Mouse (Mus musculus): ENCODE measurements around the gene Tnxb. TPM values are rescaled to one million over a fixed set of nuclear protein-coding genes. Genes with fewer than 3 reads are reported as not detected.

The Tnxb gene
- total RNA-seq, 2 experiments from 2014 or later, result 40.6 to 47.3 TPM

DNA sequence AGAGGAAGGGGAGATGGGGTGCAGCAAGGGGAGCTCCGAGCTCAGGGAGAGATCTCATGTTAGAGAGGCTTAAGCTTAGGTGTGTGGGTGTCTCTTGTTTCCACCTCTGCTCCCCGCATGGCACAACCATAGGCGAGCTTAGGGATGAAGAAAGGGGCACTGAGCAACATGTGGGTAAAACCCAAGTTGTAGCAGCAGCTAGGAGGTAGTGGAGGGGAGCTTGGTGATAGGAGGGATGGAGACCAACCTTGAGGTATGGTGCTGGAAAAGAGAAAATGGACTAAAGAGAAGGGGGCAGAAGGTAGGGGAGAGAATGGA, 10.5 kb upstream of the Tnxb start:
- DNase-seq, result no peak

DNA sequence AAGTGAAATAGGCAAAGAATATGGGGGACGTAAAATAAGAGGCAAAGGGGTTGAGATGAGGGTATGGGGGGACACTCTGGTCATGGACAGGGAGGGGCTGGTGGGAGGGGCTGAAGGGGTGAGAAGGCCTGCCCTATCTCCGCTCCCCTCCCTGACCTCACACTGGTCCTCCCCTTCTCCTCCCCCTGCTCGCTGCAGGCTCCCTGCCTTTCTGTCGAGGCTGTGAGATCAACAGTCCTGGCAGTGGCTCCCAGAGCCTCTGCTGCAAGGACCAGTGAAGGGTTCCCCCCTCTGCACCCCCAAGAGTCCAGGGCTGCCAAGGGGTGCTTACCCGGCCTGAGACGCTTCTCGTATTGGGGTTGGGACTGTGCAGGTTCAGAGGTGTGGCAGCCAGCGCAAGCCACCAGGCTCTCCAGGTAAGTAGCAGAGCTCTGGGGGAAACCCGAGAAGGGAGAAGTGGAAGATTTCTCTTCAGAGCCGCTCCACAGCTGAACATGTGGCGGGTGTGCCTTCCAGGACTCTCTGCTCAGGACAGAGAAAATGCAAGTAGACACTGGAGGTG, 10.0 kb upstream of the Tnxb start:
- DNase-seq, result no peak

DNA sequence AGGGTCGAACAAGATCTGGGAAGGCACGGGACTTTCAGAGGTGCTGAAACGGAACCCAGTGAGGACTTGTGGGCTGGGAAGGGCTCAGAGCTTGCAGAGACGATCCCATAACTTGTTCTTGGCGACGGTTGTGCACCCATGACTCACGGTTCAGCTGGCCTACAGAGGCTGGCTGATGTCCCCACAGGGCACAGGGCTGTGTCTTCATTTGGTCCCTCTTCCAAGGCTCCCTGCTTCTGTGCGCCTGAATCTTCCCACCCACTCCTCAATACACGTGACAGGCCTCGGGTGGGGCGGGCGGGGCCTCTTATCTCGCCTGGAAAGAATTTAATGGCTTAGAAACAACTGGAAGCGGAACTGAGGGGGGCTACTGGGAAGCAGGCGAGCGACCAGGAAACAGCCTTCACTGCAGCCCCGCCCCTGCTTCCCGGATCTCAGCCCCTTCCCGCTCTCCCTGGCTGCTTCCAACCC, 9.2 kb upstream of the Tnxb start:
- peak; percentile 57 for DNase-seq

DNA sequence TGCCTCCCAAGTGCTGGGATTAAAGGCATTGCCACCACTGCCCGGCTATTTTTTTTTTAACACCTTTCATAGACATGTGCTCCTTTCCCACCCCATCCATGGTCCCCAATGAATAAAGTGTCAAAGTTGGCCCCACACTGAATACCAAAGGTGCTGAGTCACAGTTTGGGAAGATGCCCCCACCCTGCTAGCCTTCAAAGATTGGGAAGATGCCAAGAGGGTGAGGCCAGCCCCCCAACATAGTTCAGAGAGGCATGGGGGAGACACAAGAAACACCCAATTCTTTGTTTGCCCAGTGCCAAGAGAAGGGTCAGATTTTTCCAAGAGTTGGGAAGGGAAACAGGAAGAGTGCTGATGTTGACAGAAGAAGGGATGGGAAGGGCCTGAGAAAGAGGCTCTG, 7.9 kb upstream of the Tnxb start:
- no peak for DNase-seq

DNA sequence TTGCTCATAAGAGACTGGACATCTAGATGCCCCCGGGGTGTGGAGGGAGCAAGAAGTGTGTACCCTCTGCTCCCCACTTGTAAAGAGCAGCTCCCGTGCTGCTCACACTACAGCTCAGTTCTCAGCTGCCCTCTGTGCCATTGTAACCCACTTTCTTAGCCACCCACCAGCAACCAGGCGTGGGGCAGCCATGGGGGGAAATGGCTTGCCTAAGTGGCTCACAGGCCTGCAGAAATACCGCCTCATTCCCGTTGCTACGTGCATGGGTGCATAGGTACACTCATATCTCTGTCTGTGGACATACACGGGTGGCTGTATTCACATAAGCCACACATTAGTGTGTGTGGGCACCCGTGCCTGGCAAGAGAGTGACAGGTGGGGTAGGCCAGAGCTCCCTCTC, 7.4 kb upstream of the Tnxb start:
- no peak for DNase-seq

DNA sequence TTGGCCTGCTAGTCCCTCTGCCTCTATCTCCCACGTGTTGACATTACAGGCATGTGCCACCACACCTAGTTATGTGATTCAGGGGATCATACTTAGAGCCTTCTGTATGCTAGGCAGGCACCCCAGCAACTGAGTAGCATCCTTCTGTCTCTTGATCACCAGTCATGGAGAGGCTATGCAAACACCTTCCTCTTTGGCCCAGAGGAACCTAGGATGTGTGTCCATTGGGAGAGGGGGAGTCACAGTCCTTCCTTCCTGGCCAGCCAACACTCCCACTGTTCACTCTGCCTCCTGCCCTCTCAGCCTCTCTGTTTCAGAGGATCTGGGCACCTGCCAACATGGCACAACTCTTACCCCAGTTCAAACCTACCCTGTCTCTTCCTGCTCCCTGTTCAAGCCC, 6.8 kb upstream of the Tnxb start:
- no peak for DNase-seq

DNA sequence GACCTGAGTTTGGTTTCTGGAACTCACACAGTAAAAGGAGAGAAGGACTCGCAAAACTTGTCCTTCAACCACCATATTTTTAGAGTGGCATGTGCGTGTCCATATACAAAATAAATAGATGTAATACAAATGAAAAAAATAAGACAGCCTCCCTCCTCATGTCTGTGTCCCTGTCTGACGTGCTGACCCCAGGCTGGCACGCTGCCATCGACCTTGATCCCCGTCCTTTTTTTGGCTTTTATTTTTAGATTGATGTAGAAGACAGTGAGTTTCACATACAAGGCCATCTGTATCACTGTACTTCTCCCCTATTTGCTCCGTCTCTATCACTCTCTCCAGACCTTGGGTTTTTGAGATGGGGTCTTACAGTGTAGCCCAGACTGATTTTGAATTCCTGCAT, 5.9 kb upstream of the Tnxb start:
- DNase-seq, result peak; percentile 52

DNA sequence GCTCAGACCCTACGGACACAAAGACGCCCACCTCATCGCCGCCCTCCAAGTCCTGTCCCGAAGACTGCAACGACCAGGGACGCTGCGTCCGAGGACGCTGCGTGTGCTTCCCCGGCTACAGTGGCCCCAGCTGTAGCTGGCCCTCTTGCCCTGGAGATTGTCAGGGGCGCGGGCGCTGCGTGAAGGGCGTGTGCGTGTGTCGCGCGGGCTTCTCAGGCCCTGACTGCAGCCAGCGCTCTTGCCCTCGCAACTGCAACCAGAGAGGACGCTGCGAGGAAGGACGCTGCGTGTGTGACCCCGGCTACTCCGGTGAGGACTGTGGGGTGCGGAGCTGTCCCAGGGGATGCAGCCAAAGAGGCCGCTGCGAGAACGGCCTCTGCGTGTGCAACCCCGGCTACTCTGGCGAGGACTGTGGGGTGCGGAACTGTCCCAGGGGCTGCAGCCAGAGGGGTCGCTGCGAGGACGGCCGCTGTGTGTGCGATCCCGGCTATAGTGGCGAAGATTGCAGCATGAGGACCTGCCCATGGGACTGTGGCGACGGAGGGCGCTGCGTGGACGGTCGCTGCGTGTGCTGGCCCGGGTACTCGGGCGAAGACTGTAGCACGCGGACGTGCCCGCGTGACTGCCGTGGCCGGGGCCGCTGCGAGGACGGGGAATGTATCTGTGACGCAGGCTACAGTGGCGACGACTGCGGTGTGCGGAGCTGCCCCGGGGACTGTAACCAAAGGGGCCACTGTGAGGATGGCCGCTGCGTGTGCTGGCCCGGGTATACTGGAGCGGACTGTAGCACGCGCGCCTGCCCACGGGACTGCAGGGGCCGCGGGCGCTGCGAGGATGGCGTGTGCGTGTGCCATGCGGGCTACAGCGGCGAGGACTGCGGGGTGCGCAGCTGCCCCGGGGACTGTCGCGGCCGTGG, 1.1 kb downstream of the Tnxb start:
- no peak for DNase-seq

DNA sequence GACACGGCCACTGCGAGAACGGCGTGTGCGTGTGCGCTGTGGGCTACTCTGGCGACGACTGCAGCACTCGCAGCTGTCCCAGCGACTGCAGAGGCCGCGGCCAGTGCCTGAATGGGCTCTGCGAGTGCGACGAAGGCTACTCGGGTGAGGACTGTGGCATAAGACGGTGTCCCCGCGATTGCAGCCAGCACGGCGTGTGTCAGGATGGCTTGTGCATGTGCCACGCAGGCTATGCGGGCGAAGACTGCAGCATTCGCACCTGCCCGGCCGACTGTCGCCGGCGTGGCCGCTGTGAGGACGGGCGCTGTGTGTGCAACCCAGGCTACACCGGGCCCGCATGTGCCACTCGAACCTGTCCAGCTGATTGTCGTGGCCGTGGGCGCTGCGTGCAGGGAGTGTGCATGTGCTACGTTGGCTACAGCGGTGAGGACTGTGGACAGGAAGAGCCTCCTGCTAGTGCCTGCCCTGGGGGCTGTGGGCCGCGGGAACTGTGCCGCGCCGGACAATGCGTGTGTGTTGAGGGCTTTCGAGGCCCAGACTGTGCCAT, 2.0 kb downstream of the Tnxb start:
- no peak for DNase-seq

DNA sequence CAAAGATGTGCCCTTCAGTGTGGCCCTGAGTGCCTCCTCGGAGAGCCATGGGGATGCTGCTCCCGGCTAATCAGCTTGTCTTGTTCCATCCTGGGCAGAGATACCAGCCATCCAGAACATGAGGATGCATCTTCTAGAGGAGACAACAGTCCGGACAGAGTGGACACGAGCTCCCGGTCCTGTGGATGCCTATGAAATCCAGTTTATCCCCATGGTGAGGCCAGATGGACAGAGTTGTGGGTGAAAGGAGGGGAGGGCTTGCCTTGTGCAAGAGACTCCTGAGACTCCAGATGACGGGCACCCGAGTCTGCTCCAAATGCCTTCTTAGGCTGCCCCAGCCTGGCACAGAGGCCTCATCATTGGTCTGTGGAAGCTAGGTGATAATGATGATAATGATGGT, 2.8 kb downstream of the Tnxb start:
- no peak for DNase-seq

DNA sequence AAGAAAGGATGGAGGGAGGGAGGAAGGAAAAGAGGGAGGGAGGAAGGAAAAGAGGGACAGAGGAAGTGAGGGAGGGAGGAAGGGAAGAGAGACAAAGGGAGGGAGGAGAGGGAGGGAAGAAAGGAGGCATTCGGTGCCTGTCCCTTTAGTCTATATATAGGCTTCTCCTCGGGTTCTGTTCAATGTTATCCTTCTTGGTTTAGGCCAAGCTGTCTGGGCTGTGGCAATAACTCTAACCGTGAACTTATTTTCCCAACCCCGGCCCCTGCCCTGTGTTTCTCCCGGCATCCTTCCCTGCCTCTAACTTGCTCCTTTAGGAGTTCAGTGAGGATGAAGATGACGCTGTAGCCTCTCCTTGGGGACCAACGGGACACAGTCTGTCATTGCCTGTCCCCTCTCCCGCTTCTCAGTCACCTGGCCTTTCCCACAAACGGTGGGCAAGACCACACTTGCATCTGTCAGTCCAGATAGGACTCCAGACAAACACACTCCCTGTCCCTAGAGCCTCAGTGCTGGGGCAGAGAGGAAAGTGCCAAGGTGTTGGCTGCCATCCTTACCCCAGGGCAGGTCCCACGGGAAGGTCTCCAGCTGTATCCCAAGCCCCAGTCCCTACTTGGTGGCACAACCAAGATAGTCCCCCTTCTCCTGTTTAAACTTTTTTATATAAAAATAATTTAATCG, 4.3 kb downstream of the Tnxb start:
- DNase-seq, result peak; percentile 47

DNA sequence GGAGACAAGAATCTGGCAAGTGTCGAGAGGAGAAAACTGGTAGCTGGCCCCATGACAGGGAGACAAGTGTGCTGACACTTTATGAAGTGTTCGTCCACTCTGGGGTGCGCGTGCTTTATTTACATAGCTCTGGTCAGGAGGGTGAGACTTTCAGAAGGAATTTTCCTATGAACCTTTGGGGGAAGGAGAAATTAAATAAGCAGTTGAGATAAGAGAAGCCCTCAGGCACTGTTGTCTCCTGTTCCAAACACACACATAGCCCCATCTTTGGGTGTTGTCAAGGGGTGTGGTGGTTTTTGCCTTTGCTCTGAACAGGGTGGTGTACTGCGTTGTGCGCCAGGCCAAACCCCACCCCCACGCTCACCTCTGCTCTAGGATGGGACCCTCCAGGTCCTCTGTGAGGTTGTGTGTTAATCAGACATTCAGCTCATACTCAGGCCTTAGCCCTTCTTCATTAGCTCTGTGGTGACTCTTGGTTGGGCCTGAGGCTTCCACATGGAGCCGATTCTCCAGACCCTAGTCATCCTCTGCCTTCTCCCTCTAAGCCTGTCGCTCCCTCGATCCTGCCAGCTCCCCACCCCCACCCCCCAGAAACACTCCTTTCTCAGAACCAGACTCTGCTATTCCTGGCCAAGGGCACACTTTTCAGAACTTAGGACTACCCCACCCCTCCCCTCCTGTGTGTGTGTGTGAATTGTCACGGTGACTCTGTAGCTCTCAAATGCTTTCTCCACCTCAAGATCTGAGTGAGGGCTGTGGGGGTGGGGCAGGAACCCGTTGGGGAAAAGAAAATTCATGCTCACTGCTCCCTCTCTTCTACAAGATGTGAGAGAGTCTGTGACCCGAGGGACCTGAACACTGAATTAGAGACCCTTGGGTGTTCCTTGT, 5.1 kb downstream of the Tnxb start:
- DNase-seq, result no peak

DNA sequence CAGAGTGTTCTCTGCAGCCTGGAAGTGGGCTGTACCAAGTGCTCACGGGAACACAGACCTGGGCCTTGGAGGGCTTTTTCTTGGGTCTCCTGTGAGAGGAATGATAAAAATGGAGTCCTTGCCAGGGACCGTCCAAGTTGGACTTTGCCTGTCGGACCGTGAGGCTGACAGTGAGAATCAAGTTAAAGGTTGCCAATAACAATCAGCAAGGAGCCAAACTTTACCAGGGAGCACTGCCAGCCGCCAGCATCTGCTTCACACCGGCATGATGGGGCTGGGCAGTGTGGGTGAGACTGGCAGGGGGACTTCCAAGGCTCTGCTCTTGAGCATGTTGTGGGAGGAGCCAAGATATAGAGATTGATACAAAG, 5.7 kb downstream of the Tnxb start:
- DNase-seq, result no peak

DNA sequence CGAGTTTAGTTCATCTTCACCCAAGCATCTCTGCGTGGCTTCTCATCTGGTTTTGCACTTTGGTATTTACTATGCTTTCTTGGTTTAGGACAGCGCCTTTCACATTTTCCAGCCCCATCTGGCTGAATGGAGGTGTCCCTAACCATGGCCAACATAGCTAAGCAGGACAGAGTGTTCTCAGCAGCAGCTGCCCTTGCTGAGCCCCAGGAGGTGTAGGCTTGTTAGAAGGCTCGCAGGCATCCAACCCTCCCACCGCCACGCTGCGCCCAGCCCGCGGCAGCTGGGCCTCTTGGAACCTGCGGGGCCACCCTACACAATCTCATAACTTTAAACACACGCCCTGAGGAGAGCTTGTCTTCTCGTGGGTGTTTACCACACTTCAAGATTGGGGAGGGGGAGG, 6.3 kb downstream of the Tnxb start:
- DNase-seq, result no peak

DNA sequence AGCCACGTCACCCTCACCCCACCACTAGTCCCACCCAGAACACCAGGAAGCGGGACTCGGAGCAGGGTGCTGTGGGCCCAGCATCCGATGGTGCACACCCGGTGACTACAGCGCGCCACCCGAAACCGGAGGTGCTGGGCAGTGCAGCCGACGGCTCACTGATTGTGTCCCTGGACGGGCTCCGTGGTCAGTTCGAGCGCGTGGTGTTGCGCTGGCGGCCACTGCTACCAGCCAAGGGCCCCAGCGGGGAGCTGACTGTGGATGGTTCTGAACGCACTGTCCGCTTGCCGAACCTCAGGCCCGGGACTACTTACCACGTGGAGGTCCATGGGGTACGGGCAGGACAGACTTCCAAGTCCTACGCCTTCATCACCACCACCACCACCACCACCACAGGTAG, 9.9 kb downstream of the Tnxb start:
- no peak for DNase-seq

DNA sequence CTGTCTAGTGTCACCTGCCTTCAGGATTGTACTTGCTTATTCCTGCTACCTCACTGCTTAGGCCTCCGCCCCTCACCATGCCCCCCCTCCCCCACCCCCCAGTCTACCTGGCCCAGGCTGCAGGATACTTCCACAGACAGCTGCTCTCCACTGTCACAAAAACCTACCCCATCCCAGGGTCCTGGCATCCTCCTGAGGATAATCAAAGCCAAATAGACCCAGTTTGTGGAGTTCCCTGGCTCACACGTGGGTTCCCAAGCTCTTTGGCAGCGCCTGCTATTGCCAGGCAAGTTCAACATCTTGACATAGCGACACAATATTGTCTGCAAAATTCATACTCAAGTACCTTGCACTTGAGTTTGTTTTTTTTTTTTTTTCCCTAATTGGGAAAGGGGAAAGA, 10.3 kb downstream of the Tnxb start:
- no peak for DNase-seq

DNA sequence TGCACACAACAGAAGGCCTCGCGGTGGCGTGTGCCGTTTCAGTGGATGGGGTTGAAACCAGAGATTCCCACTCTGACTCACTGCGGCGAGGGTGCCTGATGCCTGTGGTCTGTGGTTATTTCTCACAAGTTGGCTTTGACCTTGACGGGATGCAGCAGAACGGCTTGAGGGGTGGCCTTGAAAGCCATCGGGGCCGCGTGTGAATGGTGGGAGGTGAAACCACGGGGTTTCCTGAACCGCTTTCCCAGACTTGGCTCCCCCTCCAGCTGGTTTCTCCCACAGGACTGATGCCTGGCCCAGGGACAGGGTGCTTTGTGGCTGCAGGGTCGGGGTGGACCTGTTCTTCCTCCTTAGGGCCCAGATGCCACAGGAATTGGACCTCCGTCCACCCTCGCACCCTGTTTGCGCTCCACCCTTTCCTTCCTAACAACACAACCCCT, 10.8 kb downstream of the Tnxb start:
- DNase-seq, result peak; percentile 57

DNA sequence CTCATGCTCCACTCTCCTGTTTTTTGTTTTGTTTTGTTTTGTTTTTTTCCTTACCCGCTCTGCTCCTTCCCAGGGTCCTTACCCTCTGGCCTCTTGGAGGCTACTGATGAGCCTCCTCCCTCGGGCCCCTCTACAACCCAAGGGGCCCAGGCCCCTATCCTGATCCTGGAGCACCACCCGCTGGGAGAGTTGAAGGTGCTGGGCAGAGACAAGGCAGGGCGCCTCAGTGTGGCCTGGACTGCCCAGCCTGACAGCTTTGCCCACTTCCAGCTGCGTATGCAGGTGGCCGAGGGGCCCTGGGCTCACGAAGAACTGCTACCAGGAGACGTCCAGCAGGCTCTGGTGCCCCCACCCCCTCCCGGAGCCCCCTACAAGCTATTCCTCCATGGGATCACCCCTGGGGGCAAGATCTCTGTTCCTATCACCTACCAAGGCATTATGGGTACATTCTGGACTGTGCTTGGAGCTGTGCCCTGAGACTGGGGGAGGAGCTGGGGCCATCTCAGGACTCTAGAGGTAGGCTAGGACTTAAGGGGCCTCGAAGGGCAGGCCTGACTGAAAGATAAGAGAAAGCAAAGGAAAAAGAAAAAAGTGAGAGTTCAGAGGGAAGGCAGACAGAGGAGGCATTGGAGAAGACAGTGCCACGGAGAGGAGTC, 11.7 kb downstream of the Tnxb start:
- peak; percentile 51 for DNase-seq

DNA sequence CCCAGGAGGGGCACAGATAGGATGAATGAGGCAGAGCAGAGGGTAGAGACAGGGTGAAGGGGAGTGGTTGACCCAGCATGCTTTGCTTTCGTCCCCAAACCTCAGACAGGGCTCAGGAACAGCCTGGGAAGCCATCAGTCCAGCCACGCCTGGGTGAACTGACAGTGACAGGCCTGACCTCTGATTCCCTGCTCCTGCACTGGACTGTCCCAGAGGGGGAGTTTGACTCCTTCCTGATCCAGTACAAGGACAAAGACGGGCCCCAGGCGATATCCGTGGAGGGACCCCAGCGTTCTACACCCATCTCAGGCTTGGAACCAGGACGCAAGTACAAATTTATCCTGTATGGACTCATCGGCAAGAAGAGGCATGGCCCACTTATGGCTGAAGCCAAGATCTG, 12.8 kb downstream of the Tnxb start:
- DNase-seq, result no peak

DNA sequence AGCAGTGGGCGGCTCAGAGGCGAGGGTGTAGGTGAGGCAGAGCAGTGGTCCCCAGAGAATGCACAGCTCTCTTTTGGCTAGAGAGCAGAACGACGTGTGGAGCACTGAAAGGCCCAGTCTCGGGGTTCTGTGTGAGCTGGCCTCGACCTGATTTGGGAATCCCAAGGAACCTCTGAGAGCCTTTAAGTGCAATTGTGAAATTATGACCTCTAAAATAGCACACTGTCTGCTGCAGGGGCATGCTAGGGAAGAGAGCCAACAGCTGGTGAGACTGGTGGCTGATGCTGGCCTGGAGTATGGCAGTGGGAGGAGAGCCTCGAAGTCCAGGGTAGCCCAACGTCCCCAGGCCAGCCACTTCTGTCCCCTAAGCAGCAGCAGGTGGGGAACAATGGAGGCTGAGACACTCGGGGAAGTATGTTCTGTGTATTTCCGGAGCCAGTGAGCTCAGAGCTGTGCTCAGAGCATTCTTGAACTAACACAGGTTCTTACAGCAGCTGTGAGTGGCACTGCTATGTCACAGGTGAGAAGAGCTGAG, 13.4 kb downstream of the Tnxb start:
- DNase-seq, result peak; percentile 47

DNA sequence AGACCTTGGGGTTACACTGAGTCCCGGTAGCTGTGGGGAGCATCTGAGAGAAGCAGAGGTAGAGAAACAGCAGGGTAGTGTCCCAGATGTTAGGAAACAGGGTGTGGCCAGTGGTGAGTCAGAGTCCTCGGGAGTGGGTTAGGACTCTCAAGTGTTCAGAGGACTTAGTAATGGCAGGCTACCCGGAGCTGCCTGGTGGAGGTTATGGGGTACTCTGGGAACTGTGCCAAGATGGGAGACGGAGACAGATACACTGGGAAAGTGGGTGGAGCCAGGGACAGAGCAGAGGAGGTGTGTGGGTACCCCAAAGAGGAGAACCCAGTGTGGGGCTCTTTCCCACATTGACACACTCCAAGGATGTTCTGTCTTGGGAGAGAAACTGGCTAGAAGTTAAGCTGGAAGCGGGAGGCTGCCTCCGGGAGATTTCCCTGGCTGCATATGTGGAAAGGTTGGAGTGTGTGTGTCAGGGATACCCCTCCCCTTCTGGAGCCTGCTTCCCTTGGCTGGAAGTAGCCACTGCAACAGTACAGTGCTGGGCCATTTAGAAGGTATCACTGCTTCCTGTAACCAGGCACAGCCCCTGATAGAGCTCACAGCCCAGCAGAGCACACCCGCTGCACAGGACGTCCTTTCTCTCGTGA, 14.0 kb downstream of the Tnxb start:
- peak; percentile 47 for DNase-seq
